Mouse (Mus musculus): ENCODE measurements around the gene Saa1. TPM values are rescaled to one million over a fixed set of nuclear protein-coding genes. Genes with fewer than 3 reads are reported as not detected.
A peak's percentile ranks its signal among the peaks of the same experiment; 100 is the strongest.

The Saa1 gene
- polyA plus RNA-seq, 1 experiment from 2014 or later, result not detected

DNA sequence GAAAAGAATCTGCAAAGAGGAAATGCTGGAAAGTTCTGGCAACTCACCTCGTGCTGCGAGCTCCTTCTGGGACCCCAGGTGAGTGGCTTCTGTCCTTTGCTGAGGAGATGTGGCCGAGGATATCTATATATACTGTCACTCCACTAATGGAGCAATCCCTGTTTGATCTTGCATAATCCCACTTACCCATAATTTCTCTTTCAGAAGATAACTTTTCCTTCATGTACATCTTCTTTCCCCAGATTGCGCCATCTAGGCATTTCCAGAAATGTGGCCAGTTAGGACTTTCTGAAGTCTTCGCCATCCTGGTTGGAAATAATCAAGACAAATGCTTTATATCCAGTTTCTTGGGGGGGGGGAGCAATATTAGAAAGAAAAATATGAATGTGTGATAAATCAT is 27.2 kb downstream of the Saa1 start, which contains the start of gene Saa3:
Gene Saa3 (minus strand): TSS at position 101 of the 400 bp plus-strand sequence.
- H3K4me3 ChIP-seq, result no peak within 1 kb of the TSS
- H3K9ac ChIP-seq, result no peak within 1 kb of the TSS
- ATAC-seq (ENCODE audit: insufficient number of reproducible peaks, insufficient read depth, low FRiP score, low TSS enrichment, low read depth), result no peak
- WGBS, result 87% methylated on average over 5 of the region's 5 CpGs
- no peak within 1 kb of the TSS for H3K27ac ChIP-seq
- no peaks in the 10 kb centered on the region for H3K9me3 ChIP-seq
- no peaks in the 10 kb centered on the region for H3K36me3 ChIP-seq
- no peaks in the 10 kb centered on the region for H3K4me1 ChIP-seq
- H3K27me3 ChIP-seq, result no peaks in the 10 kb centered on the region
- H3K4me2 ChIP-seq, result no peak within 1 kb of the TSS

DNA sequence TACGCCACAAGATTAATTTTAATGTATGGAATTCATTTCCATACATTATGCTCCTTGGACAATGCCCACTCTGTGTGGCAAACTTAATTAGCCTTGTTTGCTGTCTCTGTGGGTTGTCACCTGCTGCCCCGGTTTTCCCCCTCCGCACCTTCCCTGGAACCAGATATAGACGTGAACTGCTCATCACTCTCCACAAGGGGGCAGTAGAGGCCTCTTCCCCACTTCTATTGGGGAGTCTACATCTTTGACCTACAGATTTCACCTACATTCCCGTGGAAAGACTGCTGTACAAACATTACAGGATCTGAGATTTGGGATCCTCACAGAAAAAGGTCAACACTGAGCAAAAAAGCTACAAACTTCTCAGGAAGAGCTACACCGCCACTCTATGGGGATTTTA is 28.3 kb downstream of the Saa1 start:
- no peak overlapping the region for H3K4me3 ChIP-seq
- H3K36me3 ChIP-seq, result no peaks in the 10 kb centered on the region
- H3K4me2 ChIP-seq, result no peak overlapping the region
- WGBS, result 25% methylated on average over 6 of the region's 6 CpGs
- H3K4me1 ChIP-seq, result peaks cover 3% of the 10 kb centered on the region; the same call in 1 of the 2 replicates
- ATAC-seq (ENCODE audit: insufficient number of reproducible peaks, insufficient read depth, low FRiP score, low TSS enrichment, low read depth), result no peak
- H3K9me3 ChIP-seq, result no peaks in the 10 kb centered on the region
- H3K27me3 ChIP-seq, result no peaks in the 10 kb centered on the region
- H3K27ac ChIP-seq, result no peak overlapping the region
- no peak overlapping the region for H3K9ac ChIP-seq

GRCm38 (mm10) chr7:46712250-46712649 is 30.5 kb downstream of the Saa1 start:
- H3K9ac ChIP-seq, result peak overlapping the region; percentile 28; the same call in 1 of the 2 replicates
- no peak overlapping the region for H3K27ac ChIP-seq
- no peak overlapping the region for H3K4me3 ChIP-seq
- no peak for ATAC-seq (ENCODE audit: insufficient number of reproducible peaks, insufficient read depth, low FRiP score, low TSS enrichment, low read depth)
- H3K27me3 ChIP-seq, result no peaks in the 10 kb centered on the region
- no peak overlapping the region for H3K4me2 ChIP-seq
- peaks cover 8% of the 10 kb centered on the region for H3K36me3 ChIP-seq
- 68% methylated on average over 6 of the region's 6 CpGs for WGBS
- H3K4me1 ChIP-seq, result peaks cover 8% of the 10 kb centered on the region
- no peaks in the 10 kb centered on the region for H3K9me3 ChIP-seq

- peaks cover 26% of the 10 kb centered on the region for H3K36me3 ChIP-seq
- ATAC-seq (ENCODE audit: insufficient number of reproducible peaks, insufficient read depth, low FRiP score, low TSS enrichment, low read depth), result peak; percentile 91
- peak within 1 kb of the TSS; percentile 62 for H3K4me2 ChIP-seq
- 0% methylated on average over 37 of the region's 38 CpGs for WGBS
- H3K4me3 ChIP-seq, result peak within 1 kb of the TSS; percentile 82
- H3K4me1 ChIP-seq, result peaks cover 8% of the 10 kb centered on the region
- H3K27me3 ChIP-seq, result no peaks in the 10 kb centered on the region
- peak within 1 kb of the TSS; percentile 92 for H3K9ac ChIP-seq
- H3K27ac ChIP-seq, result peak within 1 kb of the TSS; percentile 88
- no peaks in the 10 kb centered on the region for H3K9me3 ChIP-seq
Measured at GRCm38 (mm10) chr7:46710390-46710844, 32.4 kb downstream of the Saa1 start, which contains the start of gene Saal1. Gene Saal1, minus strand, starts transcription at chr7:46710680.

- Histone ChIP-seq H3K27ac (no peak overlapping the region), H3K9me3 (no peaks in the 10 kb centered on the region), H3K9ac (no peak overlapping the region), H3K36me3 (peaks cover 95% of the 10 kb centered on the region), H3K4me1 (no peaks in the 10 kb centered on the region), H3K4me2 (no peak overlapping the region), H3K4me3 (no peak overlapping the region), H3K27me3 (no peaks in the 10 kb centered on the region)
- 94% methylated on average over 6 of the region's 6 CpGs for WGBS
- no peak for ATAC-seq (ENCODE audit: insufficient number of reproducible peaks, insufficient read depth, low FRiP score, low TSS enrichment, low read depth)
Measured at GRCm38 (mm10) chr7:46700521-46701025, 42.2 kb downstream of the Saa1 start.

DNA sequence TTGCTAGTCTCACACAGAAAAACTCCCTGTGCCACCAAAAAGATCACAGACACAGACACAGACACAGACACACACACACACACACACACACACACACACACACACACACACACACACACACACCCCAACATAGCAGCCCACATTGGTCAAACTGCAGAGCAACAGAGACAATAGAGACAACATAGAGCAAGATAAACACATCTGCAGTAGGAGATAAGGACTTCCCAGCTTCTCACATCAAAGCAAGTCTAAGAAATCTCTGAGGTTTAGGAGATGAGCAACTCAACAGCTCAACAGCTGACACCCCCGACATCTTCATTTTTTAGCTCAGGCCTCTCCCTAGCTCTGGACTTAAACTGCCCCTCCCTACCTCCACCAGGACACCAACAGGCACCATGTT is 46.0 kb downstream of the Saa1 start:
- H3K4me1 ChIP-seq, result no peaks in the 10 kb centered on the region
- WGBS, result 95% methylated on average over 1 of the region's 1 CpGs
- H3K27ac ChIP-seq, result no peak overlapping the region
- H3K9me3 ChIP-seq, result no peaks in the 10 kb centered on the region
- H3K4me2 ChIP-seq, result no peak overlapping the region
- peaks cover 78% of the 10 kb centered on the region for H3K36me3 ChIP-seq
- H3K9ac ChIP-seq, result no peak overlapping the region
- H3K4me3 ChIP-seq, result no peak overlapping the region
- no peak for ATAC-seq (ENCODE audit: insufficient number of reproducible peaks, insufficient read depth, low FRiP score, low TSS enrichment, low read depth)
- H3K27me3 ChIP-seq, result no peaks in the 10 kb centered on the region

Other genes starting within 250 kb of the Saa1 start
- gene Sergef, start 103.2 kb downstream of the Saa1 start, polyA plus RNA-seq (2015; fragmentation: Nextera tagmentation; extraction: Ambion mirVana), result 15.4 and 17.1 TPM in 2 replicates
- gene Tph1, start 70.4 kb downstream of the Saa1 start, polyA plus RNA-seq (2015; fragmentation: Nextera tagmentation; extraction: Ambion mirVana), result 0.25 and 0.34 TPM in 2 replicates
- 33.3 and 35.8 TPM in 2 replicates for gene Saal1, start 32.3 kb downstream of the Saa1 start, polyA plus RNA-seq (2015; fragmentation: Nextera tagmentation; extraction: Ambion mirVana)
- 0.11 and 0.13 TPM in 2 replicates for gene Saa3, start 27.3 kb downstream of the Saa1 start, polyA plus RNA-seq (2015; fragmentation: Nextera tagmentation; extraction: Ambion mirVana)
- 0.21 TPM in 1 of 2 replicates, not detected in the other for gene Saa4, start 10.4 kb downstream of the Saa1 start, polyA plus RNA-seq (2015; fragmentation: Nextera tagmentation; extraction: Ambion mirVana)
- gene Saa2, start 8.8 kb upstream of the Saa1 start, polyA plus RNA-seq (2015; fragmentation: Nextera tagmentation; extraction: Ambion mirVana), result not detected in 2 replicates
- 25.0 and 25.7 TPM in 2 replicates for gene Hps5, start 53.1 kb upstream of the Saa1 start, polyA plus RNA-seq (2015; fragmentation: Nextera tagmentation; extraction: Ambion mirVana)
- gene Gtf2h1, start 53.1 kb upstream of the Saa1 start, polyA plus RNA-seq (2015; fragmentation: Nextera tagmentation; extraction: Ambion mirVana), result 50.8 and 53.6 TPM in 2 replicates
- 1,326 and 1,347 TPM in 2 replicates for gene Ldha, start 98.5 kb upstream of the Saa1 start, polyA plus RNA-seq (2015; fragmentation: Nextera tagmentation; extraction: Ambion mirVana)
- not detected in 2 replicates for gene Ldhc, start 118.2 kb upstream of the Saa1 start, polyA plus RNA-seq (2015; fragmentation: Nextera tagmentation; extraction: Ambion mirVana)
- gene Tsg101, start 177.0 kb upstream of the Saa1 start, polyA plus RNA-seq (2015; fragmentation: Nextera tagmentation; extraction: Ambion mirVana), result 198 TPM in 2 replicates
- gene Uevld, start 215.5 kb upstream of the Saa1 start, polyA plus RNA-seq (2015; fragmentation: Nextera tagmentation; extraction: Ambion mirVana), result 10.3 and 11.2 TPM in 2 replicates
- not detected in 2 replicates for gene Gm9999, start 240.6 kb upstream of the Saa1 start, polyA plus RNA-seq (2015; fragmentation: Nextera tagmentation; extraction: Ambion mirVana)